Mouse (Mus musculus) limb, embryonic 14.5 days (tissue): ENCODE measurements around the gene Jade2. TPM values are rescaled to one million over a fixed set of nuclear protein-coding genes. Genes with fewer than 3 reads are reported as not detected.

Experiments used
- ATAC-seq: fragments of 200-750 bp; cut with Nextera tagmentation; 2 replicates; pipeline ENCODE4 v1.8.0; 2017; ENCODE audit warnings: low read depth, moderate number of reproducible peaks, moderate TSS enrichment; ENCODE audit not compliant: low FRiP score
- DNase-seq: peaks from one replicate; pipeline ENCODE4 v3.0.0-alpha.2; 2015; ENCODE audit warnings: low spot score
- H3K27ac ChIP-seq: fragments of 300-500 bp; sonication (generic); replicated peaks from 2 replicates; pipeline ENCODE4 v1.5.1; 2014; ENCODE audit warnings: low read depth, mild to moderate bottlenecking, low read length, moderate library complexity, mixed read lengths
- H3K27me3 ChIP-seq: fragments of 300-500 bp; sonication (generic); 2 replicates; pipeline ENCODE4 v1.6.1; 2014; ENCODE audit warnings: low read length, mixed read lengths; ENCODE audit not compliant: control insufficient read depth, insufficient read depth
- H3K36me3 ChIP-seq: fragments of 300-500 bp; sonication (generic); 2 replicates; pipeline ENCODE4 v1.6.1; 2014; ENCODE audit warnings: mild to moderate bottlenecking, low read length, moderate library complexity, mixed read lengths; ENCODE audit not compliant: control insufficient read depth, insufficient read depth
- H3K4me1 ChIP-seq: fragments of 300-500 bp; sonication (generic); 2 replicates; pipeline ENCODE4 v1.6.1; 2014; ENCODE audit warnings: antibody characterized with exemption, low read length, mixed read lengths; ENCODE audit not compliant: control insufficient read depth, insufficient read depth
- H3K4me2 ChIP-seq: fragments of 300-500 bp; sonication (generic); replicated peaks from 2 replicates; pipeline ENCODE4 v1.6.1; 2014; ENCODE audit warnings: low read depth, mild to moderate bottlenecking, low read length, moderate library complexity; ENCODE audit not compliant: severe bottlenecking
- H3K4me3 ChIP-seq: fragments of 300-500 bp; sonication (generic); replicated peaks from 2 replicates; pipeline ENCODE4 v1.5.1; 2014; ENCODE audit warnings: low read length
- H3K9ac ChIP-seq: fragments of 300-500 bp; sonication (generic); 2 replicates; pipeline ENCODE4 v1.6.1; 2014; ENCODE audit warnings: mild to moderate bottlenecking, low read depth, low read length, moderate library complexity; ENCODE audit not compliant: severe bottlenecking
- H3K9me3 ChIP-seq: fragments of 300-500 bp; sonication (generic); 2 replicates; pipeline ENCODE4 v1.6.1; 2016; ENCODE audit warnings: low read length; ENCODE audit not compliant: control insufficient read depth
- POLR2A ChIP-seq: fragments of 200-500 bp; IDR thresholded peaks from 2 replicates; pipeline ENCODE4 v1.8.0; 2012; ENCODE audit warnings: inconsistent platforms, mild to moderate bottlenecking, moderate library complexity, borderline replicate concordance; ENCODE audit not compliant: insufficient read depth, insufficient read length; ENCODE audit errors: extremely low read depth
- WGBS: fragments of 180-500 bp; shearing (Covaris S2); extraction: QIAGEN DNeasy Blood & Tissue Kit; methylation state at CpG from one replicate; pipeline ENCODE4 v1.1.7; 2014; 5-methylcytosine and 5-hydroxymethylcytosine counted together
- polyA plus RNA-seq, 2 experiments: library from polyadenylated mRNA; depleted of rRNA in 1 of 2; stranded (reverse) in 1 of 2; unstranded in 1 of 2; fragments of >200 nt; fragmentation: Nextera tagmentation in 1 of 2; extraction: Ambion mirVana in 1 of 2; gene quantifications; 2 replicates each; pipeline versions ENCODE4 v1.2.1 to v1.2.3; 2012 to 2014

Jade2 gene
- polyA plus RNA-seq, 2 experiments, result 1.7 to 5.2 TPM

- Histone ChIP-seq H3K4me3 (no peak overlapping the region), H3K36me3 (peaks cover 57% of the 10 kb centered on the region), H3K9ac (no peak overlapping the region), H3K27me3 (no peaks in the 10 kb centered on the region), H3K4me1 (no peaks in the 10 kb centered on the region), H3K27ac (no peak overlapping the region), H3K4me2 (no peak overlapping the region), H3K9me3 (no peaks in the 10 kb centered on the region)
- TF ChIP-seq POLR2A, result no peak
- WGBS, result 69% methylated on average over 3 of the region's 3 CpGs
- ATAC-seq (no peak), DNase-seq (no peak)
Measured at GRCm38 (mm10) chr11:51819964-51820363, 37.5 kb downstream of the Jade2 start.

DNA sequence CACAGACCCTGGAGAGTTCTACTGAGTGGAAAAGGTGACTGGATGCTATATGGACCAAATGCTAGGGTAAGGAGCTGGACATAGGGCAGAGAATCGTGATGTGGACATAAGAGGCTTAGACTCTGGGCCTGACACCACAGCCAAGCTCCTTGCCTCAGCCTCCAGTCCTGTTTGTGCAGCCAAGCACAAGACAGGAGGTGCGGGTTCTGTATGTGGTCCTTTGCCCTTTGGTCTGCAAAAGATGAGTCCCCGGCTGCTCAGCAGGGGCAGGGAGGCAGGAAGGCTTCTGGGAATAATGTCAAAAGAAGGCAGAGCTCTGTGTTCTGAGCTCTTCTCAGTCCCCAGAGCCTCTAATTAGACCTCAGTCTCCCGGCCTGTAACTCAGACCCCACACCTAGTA, 38.6 kb downstream of the Jade2 start:
- Histone ChIP-seq H3K9me3 (no peaks in the 10 kb centered on the region), H3K4me1 (no peaks in the 10 kb centered on the region), H3K9ac (no peak overlapping the region), H3K4me2 (no peak overlapping the region), H3K36me3 (peaks cover 54% of the 10 kb centered on the region), H3K27ac (no peak overlapping the region), H3K4me3 (no peak overlapping the region), H3K27me3 (no peaks in the 10 kb centered on the region)
- ATAC-seq, result no peak
- TF ChIP-seq POLR2A, result no peak
- no peak for DNase-seq
- WGBS, result 97% methylated on average over 4 of the region's 4 CpGs

DNA sequence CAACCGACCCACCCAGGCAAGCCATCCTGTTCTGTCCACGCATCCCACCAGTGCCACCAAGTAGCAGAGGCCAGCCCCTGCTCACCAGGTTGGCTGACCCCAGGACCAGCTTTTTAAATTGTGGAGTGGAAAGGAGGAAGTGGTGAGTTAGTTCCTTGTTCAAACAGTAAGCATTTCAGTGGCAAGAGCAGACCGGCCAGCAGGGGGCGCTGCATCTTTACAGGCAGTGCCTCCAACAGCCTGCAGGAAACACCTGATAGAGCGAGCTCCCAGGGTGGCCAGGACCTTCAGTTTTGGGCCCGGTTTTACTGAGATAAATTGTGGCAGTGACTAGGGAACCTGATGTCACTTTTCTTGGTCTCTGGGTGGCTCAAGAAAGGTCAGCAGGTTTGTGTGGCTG, 39.7 kb downstream of the Jade2 start:
- H3K27ac ChIP-seq, result no peak overlapping the region
- H3K9me3 ChIP-seq, result no peaks in the 10 kb centered on the region
- no peak overlapping the region for H3K4me2 ChIP-seq
- H3K36me3 ChIP-seq, result peaks cover 51% of the 10 kb centered on the region
- H3K4me3 ChIP-seq, result no peak overlapping the region
- TF ChIP-seq POLR2A, result no peak
- no peaks in the 10 kb centered on the region for H3K27me3 ChIP-seq
- ATAC-seq (peak; percentile 60; the same call in 1 of the 2 replicates), DNase-seq (peak; percentile 87)
- H3K4me1 ChIP-seq, result no peaks in the 10 kb centered on the region
- no peak overlapping the region for H3K9ac ChIP-seq
- 40% methylated on average over 6 of the region's 6 CpGs for WGBS

- ATAC-seq (no peak), DNase-seq (no peak)
- Histone ChIP-seq H3K9ac (no peak overlapping the region), H3K4me2 (no peak overlapping the region), H3K27me3 (no peaks in the 10 kb centered on the region), H3K9me3 (no peaks in the 10 kb centered on the region), H3K4me3 (no peak overlapping the region), H3K4me1 (0 out of 2 replicates have a peak, but pooled peaks cover 2% of the 10 kb centered on the region), H3K36me3 (peaks cover 26% of the 10 kb centered on the region), H3K27ac (no peak overlapping the region)
- WGBS, result 92% methylated on average over 8 of the region's 8 CpGs
- no peak for TF ChIP-seq POLR2A
Measured at GRCm38 (mm10) chr11:51812022-51812546, 45.4 kb downstream of the Jade2 start.

DNA sequence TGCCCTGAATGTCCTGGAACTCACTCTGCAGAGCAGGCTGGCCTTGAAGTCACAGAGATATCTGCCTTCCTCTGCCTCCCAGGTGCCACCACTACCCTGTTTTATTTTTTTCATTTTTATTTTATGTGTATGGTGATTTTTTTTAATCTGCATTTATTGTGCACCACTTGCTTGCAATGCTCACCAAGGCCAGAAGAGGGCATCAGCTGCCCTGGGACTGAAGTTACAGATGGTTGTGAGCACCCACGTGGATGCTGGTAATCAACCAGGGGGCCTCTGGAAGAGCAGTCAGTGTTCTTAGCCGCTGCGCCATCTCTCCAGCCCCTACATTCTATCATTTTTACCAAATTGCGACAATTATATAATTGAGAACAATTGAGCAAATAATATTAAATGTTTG, 46.2 kb downstream of the Jade2 start:
- Histone ChIP-seq H3K36me3 (peaks cover 18% of the 10 kb centered on the region), H3K4me1 (0 out of 2 replicates have a peak, but pooled peaks cover 2% of the 10 kb centered on the region), H3K9ac (no peak overlapping the region), H3K4me2 (no peak overlapping the region), H3K9me3 (no peaks in the 10 kb centered on the region), H3K27ac (no peak overlapping the region), H3K4me3 (no peak overlapping the region), H3K27me3 (no peaks in the 10 kb centered on the region)
- TF ChIP-seq POLR2A, result no peak
- DNase-seq (no peak), ATAC-seq (no peak)
- 85% methylated on average over 4 of the region's 4 CpGs for WGBS
